Mouse (Mus musculus) cerebellum, postnatal 4 days (tissue): ENCODE data around the gene Mbd3.
A peak's percentile ranks its signal among the peaks of the same experiment; 100 is the strongest.

Source experiments
- DNase-seq, 2 experiments: peaks; one replicate each; pipeline ENCODE4 v3.0.0; 2022; ENCODE audit warnings: low spot score in 2 of 2, mixed read lengths in 1 of 2

Mbd3 gene

DNA sequence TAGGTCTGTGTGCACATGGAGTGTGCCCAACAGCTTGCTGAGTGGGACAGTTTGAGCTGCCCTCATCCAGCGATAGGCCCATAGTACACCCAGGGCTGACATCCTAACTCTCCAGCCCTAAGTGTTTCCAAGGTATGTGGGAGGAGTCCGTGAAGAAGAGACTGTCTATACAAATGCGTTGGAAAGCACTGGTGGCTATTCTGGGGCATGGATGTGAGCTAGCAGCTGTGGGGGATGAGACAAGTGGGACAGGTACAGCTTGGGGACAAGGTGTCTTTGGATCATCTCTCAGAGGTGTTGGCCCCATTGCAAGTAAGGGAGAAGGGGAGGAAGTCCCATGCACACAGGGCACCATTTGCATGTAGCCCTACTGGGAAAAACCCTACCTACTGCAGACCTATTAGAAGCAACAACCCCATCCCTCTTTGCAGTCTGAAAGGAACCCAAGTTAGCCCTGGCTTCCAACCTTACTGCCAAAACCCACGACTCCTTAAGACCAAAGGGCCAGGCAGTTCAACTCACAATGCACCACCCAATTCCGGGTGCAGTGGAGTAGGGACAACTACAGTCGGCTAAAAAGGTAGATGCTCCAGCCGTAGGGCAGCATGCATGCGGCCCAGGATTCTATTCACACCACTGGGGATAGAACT, 1.7 kb downstream of the Mbd3 start:
- DNase-seq = no peak

DNA sequence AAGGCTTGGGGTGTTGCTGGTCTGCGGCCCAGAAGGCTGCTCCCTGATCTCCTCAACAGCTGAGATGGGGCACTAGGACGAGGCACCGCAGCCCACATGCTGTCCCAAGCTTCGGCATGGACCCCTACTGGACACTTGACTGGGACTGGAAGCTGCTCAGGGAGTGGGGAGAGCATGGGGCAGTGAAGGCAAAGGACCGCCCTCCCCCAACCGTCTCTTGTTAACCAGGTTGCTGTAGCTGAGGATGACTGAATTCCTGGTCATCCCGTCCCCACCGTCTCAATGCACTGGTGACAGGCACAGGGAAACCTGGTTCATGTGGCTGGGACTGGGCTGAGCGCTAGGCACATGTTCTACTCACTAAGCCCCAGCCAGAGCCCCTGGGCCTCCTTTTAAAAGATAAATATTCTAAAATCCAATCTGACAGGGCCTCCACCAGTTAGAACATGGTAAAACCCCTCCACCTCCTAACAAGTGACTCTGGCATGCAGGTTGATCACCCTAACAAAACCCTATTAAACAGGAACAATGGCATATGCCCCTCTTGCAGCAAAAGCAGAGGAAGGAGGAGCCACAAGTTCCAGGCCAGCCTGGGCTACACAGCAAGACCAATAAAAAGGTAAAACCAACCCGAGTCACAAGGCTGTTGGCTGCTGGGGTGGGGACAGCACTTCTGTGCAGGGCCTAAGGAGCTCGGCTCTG, 2.4 kb downstream of the Mbd3 start:
- no peak for DNase-seq

DNA sequence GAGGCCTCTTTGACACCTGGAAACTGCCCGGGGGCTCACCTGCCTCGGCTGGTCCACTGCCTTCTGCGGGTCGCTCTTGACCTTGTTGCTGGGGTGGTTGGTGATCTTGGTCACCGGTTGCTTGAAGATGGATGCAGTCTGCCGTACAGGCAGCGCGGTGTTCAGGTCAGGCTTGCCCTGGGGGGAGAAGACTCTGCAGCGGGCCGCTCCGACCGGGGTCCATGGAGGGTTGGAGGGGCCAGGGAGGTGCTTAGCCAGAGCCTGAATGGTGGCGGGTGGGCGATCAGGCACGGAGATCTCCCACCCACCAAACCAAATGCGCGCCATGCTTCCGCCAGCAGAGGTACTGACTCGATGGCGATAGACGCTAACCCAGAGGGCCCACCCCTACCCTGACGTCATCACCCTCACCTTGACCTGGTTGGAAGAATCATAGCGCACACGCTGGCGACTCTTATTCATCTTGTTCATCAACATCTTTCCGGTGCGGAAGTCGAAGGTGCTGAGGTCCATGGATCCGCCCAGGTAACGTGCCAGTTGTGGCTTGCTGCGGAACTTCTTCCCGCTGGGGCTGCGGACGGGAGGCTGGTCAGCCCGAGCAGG, 4.2 kb downstream of the Mbd3 start:
- DNase-seq = no peak

DNA sequence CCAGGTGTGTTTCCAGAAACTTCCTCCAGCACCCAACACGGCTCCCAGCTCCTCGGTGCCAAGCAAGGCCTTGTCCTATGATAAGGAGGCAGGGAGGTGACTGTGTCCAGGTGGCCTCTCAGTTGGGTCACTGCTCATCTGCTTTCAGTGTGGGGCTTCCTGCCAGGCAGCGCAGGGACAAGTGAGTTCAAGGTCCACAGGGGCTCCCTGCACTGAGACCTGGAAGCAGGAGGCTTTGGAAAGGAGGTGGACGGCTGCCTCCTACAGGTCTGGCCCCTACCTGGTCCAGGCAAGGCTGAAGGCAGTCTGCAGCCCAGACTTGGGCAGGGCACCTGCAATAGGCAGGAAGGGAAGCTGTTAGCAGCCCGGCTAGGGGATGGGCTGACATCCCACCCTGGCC, 6.7 kb downstream of the Mbd3 start:
- DNase-seq = no peak

DNA sequence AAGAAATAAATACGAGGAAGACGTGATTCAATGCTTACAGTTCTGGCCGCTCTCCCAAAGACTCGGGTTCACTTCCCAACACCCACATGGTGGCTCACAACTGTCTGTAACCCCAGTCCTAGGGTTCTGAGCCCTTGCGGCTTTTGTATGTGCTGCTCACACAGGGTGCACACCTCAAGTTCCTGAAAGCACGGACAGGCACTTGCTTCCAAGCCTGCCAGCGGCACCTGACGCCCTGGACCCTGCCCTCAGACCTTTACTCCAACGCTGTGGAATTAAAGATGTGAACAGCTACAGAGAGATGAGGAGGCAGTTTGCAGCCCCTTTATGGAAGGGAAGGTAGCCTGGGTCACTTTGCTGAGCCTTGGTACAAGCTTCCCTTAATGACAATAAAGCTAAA, 8.7 kb downstream of the Mbd3 start:
- no peak for DNase-seq

DNA sequence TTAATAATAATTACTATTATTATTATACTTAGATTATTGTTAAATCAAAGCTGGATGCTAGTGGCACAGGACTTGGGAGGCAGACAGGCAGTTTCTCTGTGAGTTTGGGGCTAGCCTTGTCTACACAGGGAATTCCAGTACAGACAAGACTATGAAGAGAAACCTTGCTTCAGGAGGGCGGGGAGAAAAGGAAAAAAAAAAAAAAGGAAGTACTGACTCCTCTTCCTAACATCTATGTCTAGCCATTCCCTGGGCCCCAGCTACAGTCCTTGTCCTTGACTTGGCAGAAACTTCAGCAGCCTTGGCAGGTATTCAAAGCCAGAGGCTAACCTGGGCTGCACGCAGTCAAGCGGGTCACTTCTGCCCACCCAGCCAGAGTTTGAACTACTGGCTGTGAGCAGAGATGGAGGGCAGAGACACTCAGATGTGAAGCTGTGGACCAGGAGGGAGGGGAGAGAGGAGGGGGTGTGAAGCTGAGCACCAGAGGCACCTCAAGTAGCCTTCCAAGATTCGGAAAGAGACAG, 10.1 kb downstream of the Mbd3 start:
- DNase-seq = no peak

DNA sequence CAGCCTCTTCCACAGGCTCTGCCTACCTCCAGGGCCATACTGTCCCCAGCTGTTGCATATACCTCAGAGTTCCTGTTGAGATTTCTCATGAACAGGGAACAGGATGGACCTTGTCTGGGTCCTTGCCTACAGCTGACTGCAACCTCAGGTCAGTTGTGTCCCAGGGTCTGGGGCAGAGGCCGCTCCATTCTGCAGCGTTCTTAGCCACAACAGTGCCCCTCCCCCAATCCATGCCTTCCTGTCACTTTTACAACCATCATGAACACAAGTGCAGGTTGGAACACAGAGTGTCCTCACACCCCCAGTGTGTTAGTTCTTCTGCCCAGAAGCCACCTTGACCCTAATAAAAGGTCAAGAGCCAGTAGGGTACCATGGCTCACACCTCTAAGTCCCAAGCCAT, 10.6 kb downstream of the Mbd3 start:
- DNase-seq = no peak

DNA sequence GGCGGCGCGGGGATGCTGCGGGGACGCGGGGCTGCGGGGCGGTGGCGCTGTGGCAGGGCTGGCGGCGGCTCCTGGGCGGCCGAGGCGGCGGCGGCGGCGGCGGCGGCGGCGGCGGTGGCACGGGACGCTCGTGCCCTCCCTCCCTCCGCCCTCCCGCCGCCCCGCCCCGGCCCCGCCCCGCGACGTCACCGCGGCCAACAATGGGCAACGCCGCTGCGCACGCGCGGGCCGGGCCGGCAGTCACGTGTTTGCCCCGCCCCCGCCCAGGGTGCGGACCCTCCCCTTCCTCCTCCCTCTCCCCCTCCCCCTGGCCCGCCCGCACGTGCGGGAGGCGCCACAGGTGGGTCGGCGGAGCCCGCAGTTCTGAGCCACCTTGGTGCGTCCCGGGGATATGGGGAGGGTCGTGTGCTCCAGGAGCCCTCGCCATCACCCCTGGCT, 11.8 kb downstream of the Mbd3 start, which contains the start of gene Mex3d:
Mex3d (minus strand) TSS at position 138 of the 438 bp plus-strand sequence.
- peak; percentile 89 to 94 for DNase-seq

- DNase-seq = no peak
Measured at GRCm38 (mm10) chr10:80386735-80387471, 12.4 kb downstream of the Mbd3 start.

DNA sequence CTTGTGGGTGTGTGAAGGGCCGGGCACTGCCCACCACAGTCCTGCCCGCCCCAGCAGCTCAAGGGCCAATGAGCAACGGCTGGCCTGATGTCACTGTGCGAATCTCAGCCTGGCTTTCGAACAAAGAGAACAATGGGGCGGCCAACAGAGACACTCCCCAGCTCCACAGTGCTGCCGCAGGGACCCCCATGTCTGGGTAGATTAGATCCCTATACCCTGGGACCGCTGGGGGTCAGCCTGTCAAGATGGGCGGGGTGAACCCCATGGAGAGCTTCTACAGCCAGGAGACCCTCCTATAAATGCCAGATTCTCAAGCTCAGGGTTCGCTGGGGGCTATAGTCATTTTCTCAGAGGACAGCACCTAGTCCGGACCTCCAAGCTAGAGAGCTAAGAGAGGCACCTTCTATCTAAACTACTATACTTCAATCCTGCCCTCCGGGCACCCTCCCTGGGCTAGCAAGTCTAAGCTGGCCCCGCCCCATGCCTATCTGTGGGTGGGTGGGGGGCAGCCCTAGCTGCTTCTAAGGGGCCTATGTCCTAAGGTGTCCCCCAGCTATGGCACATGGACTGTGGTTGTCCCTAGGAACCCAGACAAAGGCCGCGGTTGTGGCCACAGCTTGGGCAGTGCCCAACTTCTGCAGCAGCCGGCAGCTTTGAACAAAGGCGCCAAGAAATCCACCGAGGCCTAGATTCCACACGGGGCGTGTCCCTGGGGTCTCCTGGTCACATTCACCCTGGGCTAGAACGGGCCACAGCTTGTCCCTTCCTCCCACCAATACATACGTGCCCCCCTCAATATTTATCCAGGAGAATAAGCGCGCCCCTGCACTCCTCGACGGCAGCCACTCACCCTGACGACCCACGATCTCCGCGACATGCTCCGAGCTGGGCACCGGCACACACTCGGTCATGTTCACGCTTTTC, 13.3 kb downstream of the Mbd3 start:
- peak in 1 of 2 experiments; percentile 61 for DNase-seq

- peak in 1 of 2 experiments; percentile 71 for DNase-seq
Measured at GRCm38 (mm10) chr10:80385310-80385709, 14.0 kb downstream of the Mbd3 start.

DNA sequence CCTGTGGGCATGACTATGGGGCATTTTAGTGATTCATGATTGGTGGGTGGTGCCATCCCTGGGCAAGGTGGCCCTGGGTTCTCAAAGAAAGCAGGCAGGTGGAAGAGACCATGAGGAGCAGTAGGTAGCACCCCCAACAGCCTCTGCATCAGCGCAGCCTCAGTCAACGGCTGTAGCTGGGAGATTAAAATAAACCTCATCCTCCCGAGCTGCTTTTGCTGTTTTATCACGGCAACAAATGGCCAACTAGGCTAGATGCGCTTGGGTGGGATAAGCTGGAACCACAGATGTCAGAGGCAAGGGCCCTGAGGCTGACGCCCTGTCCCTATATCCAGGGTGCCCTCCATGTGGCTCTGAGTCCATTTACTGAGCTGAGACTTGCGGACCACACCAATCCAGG, 14.6 kb downstream of the Mbd3 start:
- no peak for DNase-seq

GRCm38 (mm10) chr10:80384115-80384639, 15.2 kb downstream of the Mbd3 start:
- DNase-seq = no peak

- DNase-seq = no peak
Measured at GRCm38 (mm10) chr10:80383431-80383830, 15.9 kb downstream of the Mbd3 start.

DNA sequence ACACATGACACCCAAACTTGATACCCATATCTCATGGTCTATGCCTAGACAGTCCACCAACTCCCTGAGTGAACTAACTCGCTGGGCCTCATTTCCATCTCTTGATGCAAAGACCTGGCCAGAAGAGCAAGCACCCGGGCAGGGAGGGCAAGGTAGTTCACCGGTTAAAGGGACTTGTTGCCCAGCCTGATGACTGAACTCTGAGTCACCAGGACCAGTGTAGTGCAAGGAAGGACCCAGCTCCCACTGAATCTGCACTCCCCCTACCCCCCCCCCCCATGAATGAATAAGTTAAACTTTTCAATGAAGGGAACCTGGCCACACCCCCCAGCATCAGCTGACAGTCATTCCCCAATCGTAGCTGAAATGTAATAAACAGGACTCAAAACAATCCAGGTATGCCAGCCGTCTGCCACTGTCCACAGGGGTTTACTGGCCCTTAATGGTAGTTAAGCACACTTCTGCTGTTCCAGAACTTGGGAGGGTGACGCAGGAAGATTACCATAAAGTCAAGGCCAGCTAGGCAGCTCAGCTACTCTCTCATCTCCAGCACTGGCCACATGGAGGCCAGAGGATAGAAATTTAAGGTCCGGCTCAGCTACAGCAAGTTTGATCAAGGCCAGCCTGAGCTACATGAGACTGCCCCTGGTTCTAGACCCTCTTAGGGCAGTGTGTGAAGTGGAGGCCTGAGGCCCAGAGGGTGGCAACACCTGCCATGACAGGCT, 16.5 kb downstream of the Mbd3 start:
- DNase-seq = no peak

DNA sequence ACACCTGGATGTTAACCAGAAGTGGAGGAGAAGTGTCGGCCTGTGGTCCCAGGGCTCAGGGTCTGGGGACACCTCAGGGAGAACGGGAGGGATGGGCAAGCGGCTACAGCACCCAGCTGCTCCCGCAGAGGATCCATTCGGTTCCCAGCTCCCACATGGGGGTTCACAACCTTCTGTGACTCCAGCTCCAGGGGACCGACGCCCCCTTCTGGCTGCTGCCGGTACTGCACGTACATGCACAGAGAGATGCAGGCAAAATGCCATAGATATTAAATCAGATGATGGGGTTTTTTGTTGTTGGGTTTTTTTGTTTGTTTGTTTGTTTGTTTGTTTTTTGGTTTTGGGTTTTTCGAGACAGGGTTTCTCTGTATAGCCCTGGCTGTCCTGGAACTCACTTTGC, 21.6 kb downstream of the Mbd3 start:
- peak in 1 of 2 experiments; percentile 61 for DNase-seq

GRCm38 (mm10) chr10:80376160-80376559, 23.2 kb downstream of the Mbd3 start:
- peak; percentile 93 to 96 for DNase-seq

- peak in 1 of 2 experiments; percentile 80 for DNase-seq
Measured at GRCm38 (mm10) chr10:80374063-80374462, 25.3 kb downstream of the Mbd3 start.

DNA sequence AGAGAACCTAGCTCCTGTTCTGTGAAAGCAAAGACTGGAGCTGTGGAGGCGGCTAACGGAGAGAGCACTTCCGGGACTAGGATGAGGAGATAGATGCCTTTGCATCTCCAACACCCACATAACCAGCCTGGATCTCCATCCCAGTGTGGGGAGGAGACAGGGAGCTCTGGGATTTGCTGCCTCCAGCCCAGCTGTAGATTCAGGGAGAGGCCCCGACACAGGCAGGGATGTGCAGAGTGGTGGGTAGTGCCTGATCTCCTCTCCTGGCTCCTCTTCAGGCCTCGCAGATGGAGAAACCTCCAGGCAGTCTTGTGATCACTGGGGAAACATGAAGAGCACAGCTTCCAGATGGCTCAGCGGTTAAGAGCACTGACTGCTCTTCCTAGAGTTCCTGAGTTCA, 26.6 kb downstream of the Mbd3 start:
- DNase-seq = no peak

GRCm38 (mm10) chr10:80371983-80372382, 27.4 kb downstream of the Mbd3 start:
- DNase-seq = no peak
